Mouse (Mus musculus) regulatory T cell (primary cell): ENCODE measurements around the gene Tpx2.

ENCODE experiments used
- in situ Hi-C: fragments of 300-600 bp; cut with MboI, MseI; formaldehyde crosslinking; loops from one replicate; pipeline ENCODE4 v1.15.1; 2025; ENCODE audit warnings: high pct_unique_total_duplicates

Gene Tpx2

DNA sequence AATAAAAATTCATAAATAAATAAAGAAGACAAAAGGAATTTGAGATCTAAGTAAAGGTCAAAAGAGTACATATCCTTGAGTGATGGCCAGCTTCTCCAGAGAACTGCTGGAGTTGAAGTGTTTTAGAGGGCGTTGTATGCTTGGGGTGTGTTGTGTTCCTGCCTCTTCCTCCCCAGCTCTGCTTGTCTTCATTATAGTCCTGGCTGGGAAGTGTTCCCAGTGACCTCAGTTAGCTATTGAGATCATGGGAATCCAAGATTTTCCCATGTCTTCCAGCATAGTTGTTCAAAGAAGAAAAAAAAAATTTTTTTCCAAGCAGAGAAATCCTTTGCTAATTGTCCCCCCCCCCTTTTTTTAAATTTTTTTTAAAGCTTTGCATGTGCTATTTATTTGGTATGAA lies 14.1 kb downstream of the Tpx2 start:
- in situ Hi-C loops, result no loop called here

DNA sequence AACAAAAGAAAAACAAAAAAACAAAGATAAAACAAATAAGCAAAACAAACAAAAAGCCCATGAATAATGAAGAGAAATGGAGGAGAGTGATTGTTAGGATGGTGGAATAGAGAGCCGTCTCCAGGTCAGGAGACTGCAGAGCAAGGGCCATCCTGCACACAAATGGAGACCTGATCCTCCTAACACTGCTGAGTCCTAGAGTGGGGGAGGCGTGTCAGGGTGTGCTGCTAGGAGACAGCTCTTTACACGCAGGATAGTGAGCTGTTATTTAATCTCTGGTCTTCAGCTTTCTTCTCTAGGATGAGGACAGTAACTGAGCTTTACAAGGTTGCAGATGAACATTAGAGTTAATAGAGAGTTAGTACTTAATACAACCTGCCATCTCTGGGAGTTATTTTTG lies 14.9 kb downstream of the Tpx2 start:
- in situ Hi-C loops, result no loop called here

DNA sequence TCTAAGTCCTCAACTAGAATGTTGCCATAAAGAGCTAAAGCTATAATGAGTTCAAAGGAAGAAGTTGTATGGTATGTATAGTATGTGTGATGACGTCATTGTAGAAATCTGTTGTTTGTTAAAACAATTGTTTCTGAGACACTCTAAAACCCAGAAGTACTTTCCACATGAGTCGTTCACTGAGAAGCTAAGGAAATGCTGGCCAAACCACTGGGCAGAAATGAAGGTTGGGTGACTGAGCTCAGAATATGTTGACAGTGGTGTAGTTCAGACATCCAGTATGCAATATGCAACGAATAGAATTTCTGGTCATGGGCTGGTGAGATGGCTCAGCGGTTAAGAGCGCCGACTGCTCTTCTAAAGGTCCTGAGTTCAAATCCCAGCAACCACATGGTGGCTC lies 15.6 kb downstream of the Tpx2 start:
- in situ Hi-C loops, result no loop called here

GRCm38 (mm10) chr2:152878239-152878638 lies 30.5 kb downstream of the Tpx2 start:
- in situ Hi-C loops, result loop anchor here (10.0 to 25.0 kb wide), 2 partner anchors 497 to 616 kb away; no protein-coding TSS in a partner anchor

DNA sequence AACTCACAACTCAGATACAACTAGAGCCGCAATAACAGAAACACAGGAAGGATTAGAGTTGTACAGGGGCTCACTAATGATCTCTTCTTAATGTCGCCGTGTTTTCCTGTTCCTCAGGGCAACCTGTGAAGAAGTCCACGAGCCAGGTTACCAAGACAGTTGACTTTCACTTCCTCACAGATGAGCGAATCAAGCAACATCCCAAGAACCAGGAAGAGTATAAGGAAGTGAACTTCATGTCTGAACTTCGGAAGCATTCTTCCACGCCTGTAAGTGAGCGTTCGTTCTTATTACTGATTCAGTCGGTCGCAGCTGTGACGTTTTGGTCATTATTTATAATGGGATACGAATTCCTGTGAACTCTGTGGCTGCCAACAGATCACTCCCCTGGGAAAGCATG lies 33.1 kb downstream of the Tpx2 start:
- in situ Hi-C loops, result loop anchor here (25.0 kb wide), 1 partner anchor 619 kb away; no protein-coding TSS in a partner anchor

DNA sequence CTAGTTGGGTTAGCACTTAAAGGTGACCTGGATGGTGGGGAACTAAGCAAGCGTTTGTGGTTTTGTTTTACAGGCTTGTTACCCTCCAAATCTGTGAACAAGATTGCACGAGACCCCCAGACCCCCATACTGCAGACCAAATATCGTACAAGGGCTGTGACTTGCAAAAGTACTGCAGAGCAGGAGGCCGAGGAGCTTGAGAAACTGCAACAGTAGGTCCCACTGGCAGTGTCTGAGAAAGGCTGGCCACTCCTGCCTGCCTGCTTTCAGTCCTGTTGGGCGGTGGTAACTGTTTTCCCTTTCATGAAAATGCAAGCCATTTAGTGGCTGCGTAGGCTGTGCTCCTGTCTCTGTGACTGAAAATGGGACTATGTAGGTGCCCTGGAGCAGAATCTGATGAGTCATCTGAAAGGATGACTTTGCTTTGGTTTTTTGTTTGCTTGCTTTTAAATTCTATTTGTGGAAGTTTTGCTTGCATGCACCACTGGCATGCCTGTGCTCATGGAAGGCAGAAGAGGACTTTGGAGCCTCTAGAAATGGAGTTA lies 36.4 kb downstream of the Tpx2 start:
- in situ Hi-C loops, result loop anchor here (25.0 kb wide), 1 partner anchor 622 kb away; no protein-coding TSS in a partner anchor

DNA sequence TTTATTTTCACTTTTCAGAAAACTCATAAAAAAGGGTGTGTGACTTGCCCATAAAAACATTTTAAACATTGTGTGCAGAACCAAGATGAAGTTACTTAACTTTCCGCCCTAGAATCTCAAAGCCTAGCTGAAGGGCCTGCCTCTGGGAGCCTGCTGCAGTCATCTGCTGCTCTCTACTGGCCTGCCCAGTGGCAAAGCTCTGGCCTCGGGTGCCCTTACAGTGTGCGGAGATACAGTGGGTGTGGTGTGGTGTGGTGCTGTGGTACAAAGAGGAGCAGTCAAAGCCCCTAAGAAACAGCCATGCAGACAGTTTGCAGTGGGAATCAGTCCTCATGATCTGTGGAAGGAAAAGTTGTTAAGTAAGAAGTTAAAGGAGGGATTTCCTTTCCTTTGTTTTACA lies 39.5 kb downstream of the Tpx2 start:
- in situ Hi-C loops, result loop anchor here (25.0 kb wide), 1 partner anchor 625 kb away; no protein-coding TSS in a partner anchor

DNA sequence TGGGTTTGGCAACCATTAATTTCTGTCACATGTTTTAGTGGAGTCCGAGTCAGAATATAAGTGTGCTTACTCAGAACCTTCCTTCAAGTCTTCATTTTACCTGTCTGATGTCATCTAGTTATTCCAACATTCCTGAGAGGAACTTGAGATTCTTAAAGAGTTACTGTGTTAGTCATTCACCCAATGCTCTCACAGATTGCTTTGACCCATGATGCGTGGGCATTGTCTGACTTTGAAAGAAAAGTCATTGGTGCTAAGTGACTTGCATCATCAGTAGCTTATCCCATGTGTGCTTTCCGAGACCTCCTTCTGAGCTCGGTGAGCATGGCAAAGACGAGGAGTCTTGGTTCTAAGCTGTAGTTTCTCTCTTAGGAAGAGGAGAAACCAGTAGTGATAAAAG lies 41.0 kb downstream of the Tpx2 start:
- in situ Hi-C loops, result loop anchor here (25.0 kb wide), 1 partner anchor 626 kb away; no protein-coding TSS in a partner anchor

DNA sequence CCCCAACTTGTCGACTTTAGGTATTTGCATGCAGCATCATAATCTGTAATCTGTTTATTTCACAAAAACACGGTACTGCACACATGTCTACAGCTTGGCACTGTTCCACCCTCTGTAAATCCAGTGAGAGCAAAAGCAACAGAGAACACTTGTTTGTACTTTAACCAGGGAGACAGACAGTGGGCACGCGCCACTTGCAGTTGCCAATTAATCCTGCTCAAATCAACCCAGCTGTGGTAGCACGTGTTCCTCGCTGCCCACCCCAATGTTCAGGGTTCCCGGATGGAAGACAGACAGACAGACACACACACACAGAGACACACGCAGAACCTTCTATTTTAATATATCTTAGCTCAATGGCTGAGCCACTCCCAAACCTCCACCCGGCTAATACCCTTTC lies 48.1 kb downstream of the Tpx2 start:
- in situ Hi-C loops, result loop anchor here (25.0 kb wide), 1 partner anchor 634 kb away; no protein-coding TSS in a partner anchor

DNA sequence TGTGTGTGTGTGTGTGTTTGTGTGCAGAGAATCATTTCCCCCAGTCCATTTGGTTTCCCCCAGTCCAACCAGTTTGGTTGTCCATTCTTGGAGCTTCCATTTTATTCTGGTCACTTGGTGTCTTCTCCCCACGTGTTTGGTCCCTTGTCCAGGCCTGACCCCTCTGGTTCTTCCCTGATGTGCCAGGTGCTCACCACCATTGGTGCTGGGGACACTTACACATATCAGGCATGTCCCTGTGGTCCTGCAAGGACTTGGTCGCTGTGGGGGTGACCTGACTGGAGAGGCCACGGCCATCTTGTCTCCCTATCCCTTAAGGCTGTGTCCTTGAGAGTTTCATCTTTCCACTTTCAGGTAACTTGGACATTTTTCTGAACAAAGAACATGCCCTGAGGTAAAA lies 49.2 kb downstream of the Tpx2 start:
- in situ Hi-C loops, result loop anchor here (25.0 kb wide), 1 partner anchor 635 kb away; no protein-coding TSS in a partner anchor

DNA sequence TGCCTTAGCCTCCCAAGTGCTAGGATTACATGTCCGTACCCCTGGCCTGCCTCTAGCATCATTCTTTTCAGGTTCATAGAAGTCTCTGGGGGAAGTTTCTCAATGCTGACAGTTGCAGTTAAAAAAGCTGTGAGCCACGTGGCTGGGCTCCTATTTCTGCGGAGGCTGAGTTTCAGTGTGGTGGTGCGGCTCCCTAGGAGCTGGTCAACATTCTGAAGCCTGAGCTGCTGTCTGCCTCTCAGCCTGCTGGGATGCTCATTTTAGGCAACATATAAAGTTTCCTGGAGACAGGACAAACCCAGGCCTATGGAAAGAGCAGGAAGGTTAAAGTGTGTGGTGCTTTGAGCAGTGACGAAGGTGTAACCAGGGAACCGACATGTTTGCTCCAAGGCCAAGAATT lies 51.2 kb downstream of the Tpx2 start:
- in situ Hi-C loops, result loop anchor here (25.0 kb wide), 1 partner anchor 637 kb away; no protein-coding TSS in a partner anchor

- in situ Hi-C loops, result no loop called here
Measured at GRCm38 (mm10) chr2:152901296-152901695, 53.5 kb downstream of the Tpx2 start.

GRCm38 (mm10) chr2:152902658-152903057 lies 54.9 kb downstream of the Tpx2 start:
- in situ Hi-C loops, result no loop called here

- in situ Hi-C loops, result no loop called here
Measured at GRCm38 (mm10) chr2:152903586-152903985, 55.8 kb downstream of the Tpx2 start.

DNA sequence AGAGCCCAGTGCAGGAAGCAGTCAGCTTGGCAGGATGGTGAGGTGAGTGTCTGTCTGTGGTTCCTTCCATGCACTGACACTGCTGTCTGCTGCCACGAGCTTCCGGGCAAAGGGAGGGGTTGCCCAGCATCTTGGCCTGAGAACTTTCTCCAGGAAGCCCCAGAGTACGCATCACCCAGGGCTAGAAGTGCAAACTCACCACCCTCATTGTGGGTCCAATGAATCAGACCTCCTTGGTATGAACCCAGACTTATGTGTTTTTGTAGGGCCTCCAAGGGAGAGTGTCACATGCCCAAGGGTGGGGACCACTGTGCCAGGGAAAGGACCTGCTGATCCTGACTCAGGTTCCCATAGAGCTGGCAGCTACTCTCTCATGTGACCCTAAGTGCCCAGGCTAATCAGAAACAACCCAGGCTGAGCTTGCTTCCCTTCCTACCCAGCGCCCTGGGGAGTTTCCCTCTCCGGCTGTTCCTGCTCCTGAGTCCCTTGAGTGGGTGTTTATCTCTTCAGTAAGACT lies 56.4 kb downstream of the Tpx2 start:
- in situ Hi-C loops, result no loop called here

GRCm38 (mm10) chr2:152905036-152905829 lies 57.5 kb downstream of the Tpx2 start:
- in situ Hi-C loops, result no loop called here

- in situ Hi-C loops, result no loop called here
Measured at GRCm38 (mm10) chr2:152906274-152907037, 58.7 kb downstream of the Tpx2 start.

DNA sequence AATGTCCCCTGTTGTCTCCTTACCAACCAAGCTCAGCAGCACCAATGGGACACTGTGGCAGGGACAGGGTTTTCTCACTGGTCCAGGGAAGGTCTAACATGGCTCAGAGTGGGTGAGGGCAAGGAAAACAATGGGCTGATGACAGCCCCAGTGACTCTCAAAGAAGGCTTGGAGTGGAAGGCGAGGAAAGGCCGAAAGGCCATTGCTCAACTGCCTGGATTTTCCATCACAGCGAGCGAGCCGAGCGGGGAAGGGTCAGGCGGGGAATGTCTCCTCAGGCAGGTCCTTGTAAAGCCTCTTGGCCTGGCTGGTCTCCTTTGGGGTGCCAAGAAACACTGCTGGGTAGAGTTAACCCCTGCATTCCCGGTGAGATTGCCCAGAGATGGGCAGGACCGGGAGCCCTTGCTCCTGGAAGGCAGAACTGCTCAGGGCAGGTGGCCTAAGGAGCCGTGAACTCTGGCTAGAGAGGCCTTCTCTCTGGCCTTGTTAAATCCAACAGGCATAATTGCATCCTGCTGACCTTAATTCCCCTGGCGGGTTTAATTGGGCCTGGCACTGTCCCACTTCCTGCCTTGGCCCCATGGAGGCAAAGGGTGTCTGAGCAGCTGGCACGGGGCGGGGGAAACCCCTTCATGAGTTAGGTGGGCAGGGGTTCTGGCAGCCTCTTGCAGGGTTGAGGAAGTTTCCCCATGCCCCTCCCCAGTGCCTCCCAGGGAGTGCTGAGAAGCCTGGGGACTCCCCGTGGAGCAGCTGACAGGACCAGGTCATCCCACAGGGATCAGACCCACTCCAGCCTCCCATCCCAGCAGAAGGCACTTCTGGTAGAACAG lies 59.6 kb downstream of the Tpx2 start:
- in situ Hi-C loops, result no loop called here

DNA sequence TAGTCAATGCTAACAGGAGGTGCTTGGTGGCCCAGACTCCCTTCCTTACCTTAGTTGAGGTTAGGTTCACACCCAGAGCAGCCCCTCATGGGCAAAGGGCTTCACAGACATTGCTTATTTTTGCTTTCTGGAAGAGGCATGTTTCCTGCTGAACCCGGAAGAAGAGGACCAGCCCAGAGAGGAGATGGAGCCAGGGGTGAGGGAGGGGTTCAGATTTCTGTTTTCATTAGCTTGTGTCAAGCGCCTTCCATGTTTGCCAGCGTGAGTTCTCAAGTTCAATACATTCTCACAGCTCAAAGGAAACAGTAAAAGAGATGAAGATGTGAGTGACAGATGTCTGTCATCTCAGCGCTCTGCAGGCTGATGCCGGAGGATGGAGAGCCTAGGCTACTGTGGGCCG lies 62.1 kb downstream of the Tpx2 start:
- in situ Hi-C loops, result loop anchor here (5.0 kb wide), 2 partner anchors 107 to 232 kb away; partner anchors contain the start of gene Pdrg1

GRCm38 (mm10) chr2:152911031-152911430 lies 63.3 kb downstream of the Tpx2 start, which contains the start of gene Mylk2:
TSS of gene Mylk2 (plus strand) at chr2:152911352.
- in situ Hi-C loops, result loop anchor here (5.0 kb wide), 2 partner anchors 106 to 231 kb away; partner anchors contain the start of gene Pdrg1

DNA sequence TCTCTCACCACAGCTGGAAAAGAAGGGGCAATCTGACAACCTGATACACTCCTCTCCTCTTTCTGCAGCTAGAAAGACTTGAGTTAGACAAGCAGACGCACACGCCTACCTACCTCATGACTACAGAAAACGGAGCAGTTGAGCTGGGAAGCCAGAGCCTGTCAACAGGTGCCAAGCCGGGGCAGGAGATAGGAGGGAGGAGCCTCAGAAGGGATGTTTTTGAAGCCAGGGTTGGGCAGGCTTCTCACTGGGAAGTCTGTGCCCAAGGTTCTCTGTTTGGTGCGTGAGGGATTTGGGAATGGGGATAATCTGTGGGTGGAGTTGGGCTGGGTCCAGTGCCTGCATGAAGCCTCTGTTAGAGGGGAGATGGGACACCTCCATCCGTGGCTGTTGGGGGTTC lies 63.7 kb downstream of the Tpx2 start:
- in situ Hi-C loops, result loop anchor here (5.0 kb wide), 2 partner anchors 106 to 231 kb away; partner anchors contain the start of gene Pdrg1
